Mouse (Mus musculus): ENCODE measurements around the gene Rsph9.

Rsph9 gene

DNA sequence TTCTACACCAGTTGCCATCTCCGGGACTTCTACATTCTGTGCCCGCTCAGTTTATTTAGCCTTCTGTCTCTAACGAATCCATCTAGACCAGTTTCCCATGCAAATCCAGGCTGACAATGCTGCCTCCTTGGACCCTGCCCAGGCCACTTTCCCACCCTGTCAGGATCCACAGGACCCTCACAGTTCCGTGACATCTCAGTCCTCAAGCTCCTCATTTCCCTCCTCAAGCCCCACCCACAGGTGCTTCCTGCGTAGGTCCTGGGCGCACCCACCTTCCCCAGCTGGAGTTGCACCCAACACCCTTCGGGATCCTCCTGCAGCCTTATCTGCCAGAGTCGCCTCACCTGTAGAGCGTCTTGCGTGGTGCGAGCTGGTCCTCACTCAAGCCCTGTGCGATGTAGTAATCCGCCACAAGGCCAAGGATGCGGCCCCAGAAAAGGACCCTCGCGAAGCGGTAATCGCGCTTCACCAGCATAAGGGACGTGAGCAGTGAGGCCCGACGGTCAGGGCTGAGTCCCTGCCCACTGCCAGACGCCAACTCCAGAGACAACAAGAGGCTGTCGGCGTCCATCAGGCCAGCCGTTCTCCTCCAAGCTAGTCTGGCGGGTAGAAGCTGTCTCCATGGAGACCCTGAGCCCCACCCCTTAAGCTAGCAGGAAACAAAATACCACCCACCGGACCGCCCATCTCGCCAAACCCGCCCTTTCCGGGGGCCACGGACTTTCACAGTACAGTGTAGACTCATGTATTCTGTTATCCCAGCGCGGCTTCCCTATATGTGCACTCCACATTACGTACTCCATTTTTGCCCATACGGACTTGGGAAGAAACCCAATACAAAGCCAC lies at the start of gene Rsph9:
Gene Rsph9 (minus strand): TSS at position 639 of the 846 bp plus-strand sequence.
- DNase-seq (ENCODE audit: low spot score in 2 of 2), result peak; percentile 79

DNA sequence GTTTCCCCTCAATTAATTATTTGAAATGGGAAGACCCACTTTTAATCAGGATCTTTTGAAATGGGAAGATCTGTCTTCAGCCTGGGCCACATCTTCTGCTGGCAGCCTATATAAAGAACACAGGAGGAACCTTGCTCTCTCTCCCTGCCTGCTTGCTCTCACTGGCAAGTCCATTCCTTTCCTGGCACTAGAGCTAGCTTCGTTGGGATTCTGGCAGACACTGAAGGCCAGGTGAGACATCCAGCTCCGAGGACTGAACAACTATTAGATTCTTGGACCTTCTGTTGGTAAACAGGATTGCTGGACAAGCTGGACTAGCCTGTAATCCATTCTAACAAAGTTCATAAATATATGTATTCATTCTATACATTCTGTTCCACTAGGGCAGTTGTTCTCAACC lies 44.8 kb upstream of the Rsph9 start:
- DNase-seq (ENCODE audit: low spot score in 2 of 2), result no peak

GRCm38 (mm10) chr17:46182273-46182672 lies 38.3 kb upstream of the Rsph9 start:
- no peak for DNase-seq (ENCODE audit: low spot score in 2 of 2)

- no peak for DNase-seq (ENCODE audit: low spot score in 2 of 2)
These were observed 26.5 kb upstream of the Rsph9 start for GRCm38 (mm10) chr17:46170538-46170937.

GRCm38 (mm10) chr17:46168768-46169167 lies 24.8 kb upstream of the Rsph9 start:
- DNase-seq (ENCODE audit: low spot score in 2 of 2), result no peak

- no peak for DNase-seq (ENCODE audit: low spot score in 2 of 2)
These were observed 24.3 kb upstream of the Rsph9 start for GRCm38 (mm10) chr17:46168318-46168717.

- DNase-seq (ENCODE audit: low spot score in 2 of 2), result no peak
These were observed 23.0 kb upstream of the Rsph9 start for GRCm38 (mm10) chr17:46167014-46167413.

GRCm38 (mm10) chr17:46166270-46166669 lies 22.3 kb upstream of the Rsph9 start:
- no peak for DNase-seq (ENCODE audit: low spot score in 2 of 2)

DNA sequence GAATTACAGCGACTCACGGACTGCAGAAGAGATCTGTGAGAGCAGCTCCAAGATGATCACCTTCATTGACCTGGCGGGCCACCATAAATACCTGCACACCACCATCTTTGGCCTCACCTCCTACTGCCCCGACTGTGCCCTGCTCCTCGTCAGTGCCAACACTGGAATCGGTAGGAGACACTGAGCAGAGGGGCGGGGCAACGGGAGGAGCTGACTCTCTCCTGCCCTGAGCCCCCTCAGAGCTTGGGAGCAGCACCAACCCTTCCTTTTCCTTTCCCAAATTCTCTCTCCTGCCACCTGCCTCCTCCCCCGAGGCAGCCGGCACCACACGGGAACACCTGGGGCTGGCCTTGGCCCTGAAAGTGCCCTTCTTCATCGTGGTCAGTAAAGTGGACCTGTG lies 21.4 kb upstream of the Rsph9 start:
- no peak for DNase-seq (ENCODE audit: low spot score in 2 of 2)

DNA sequence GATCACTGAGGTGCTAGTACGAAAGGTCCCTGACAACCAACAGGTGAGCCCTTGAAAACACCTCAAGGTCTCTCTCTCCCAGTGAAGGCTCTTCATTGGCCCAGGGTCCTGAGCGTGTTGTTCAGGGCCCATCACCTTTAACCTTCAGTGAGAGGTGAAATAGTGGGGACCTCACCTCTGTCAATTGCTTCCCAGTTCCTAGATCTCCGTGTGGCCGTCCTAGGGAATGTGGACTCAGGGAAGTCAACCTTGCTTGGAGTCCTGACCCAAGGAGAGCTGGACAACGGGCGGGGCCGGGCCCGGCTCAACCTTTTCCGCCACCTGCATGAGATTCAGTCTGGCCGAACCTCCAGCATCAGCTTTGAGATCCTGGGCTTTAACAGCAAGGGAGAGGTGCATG lies 20.8 kb upstream of the Rsph9 start:
- DNase-seq (ENCODE audit: low spot score in 2 of 2), result no peak

GRCm38 (mm10) chr17:46164301-46164700 lies 20.3 kb upstream of the Rsph9 start:
- no peak for DNase-seq (ENCODE audit: low spot score in 2 of 2)

- no peak for DNase-seq (ENCODE audit: low spot score in 2 of 2)
These were observed 19.0 kb upstream of the Rsph9 start for GRCm38 (mm10) chr17:46162951-46163421.

DNA sequence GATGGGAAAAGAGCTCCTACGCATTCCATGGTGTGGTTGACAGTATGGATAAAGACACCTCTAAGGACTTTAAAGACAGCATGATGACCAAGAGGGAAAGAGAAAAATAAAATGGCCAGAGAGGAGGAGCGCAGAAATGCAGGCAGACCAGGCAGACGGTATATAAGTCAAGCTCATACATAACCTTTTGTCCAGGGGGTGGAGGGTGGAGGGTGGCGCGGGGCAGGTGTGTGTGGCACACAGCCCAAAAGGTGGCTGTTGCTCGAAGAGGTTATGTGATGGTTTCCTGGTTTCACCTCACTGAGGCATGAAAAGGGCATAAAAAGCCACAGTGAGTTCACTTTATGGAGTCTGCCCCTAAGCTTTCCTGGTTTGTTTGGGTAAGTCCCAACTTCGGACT lies 18.5 kb upstream of the Rsph9 start:
- no peak for DNase-seq (ENCODE audit: low spot score in 2 of 2)

- DNase-seq (ENCODE audit: low spot score in 2 of 2), result no peak
These were observed 17.7 kb upstream of the Rsph9 start for GRCm38 (mm10) chr17:46161710-46162109.

GRCm38 (mm10) chr17:46161179-46161578 lies 17.2 kb upstream of the Rsph9 start:
- DNase-seq (ENCODE audit: low spot score in 2 of 2), result no peak

DNA sequence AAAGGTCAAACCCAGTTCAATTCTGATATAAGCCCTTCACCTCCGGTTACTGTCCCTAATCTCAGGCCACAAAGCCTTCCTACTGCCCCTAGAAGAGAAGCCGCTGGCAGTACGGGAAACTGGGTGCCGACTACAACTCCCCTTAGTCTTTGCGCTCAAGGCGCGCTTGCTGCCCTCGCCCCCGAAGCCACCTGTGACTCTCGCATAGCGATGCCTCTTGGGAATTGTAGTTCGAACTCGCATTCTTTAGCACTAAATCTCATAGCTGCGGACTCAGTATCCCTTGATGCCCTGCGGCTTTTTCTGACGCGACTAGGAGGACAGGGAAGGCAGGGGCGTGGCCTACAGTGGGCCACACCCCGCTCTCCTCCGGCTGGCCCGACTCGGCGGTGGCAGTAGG lies 16.7 kb upstream of the Rsph9 start, which contains the start of gene Gtpbp2:
Gene Gtpbp2 (plus strand): TSS at position 347 of the 400 bp plus-strand sequence.
- DNase-seq (ENCODE audit: low spot score in 2 of 2), result peak; percentile 97 to 99

DNA sequence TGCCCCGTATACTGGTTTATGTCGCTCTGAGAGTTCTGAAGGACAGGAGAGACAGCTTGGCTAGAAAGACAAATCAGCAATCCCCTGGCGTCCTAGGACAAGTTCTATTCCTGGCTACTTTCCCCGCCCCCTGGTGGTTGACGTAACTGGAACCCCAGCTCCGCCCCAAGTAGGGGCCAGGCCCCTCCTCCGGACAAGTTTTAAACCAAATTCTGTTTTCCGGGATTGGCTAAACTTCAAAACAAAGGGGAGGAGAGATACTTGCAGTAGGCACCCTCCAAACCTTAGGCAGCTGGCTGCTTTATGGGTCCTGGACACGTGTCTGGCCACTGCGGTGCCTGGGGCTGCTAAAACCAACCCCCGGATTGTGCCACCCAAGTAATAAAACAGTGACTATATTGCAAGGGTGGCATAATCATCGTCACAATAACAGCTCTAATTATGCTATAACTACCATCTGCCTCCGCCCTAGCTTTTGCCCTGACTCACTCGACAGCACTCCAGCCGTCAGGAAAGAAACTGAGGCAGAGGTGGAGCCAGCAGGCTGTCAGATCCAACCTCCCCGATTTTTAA lies 16.2 kb upstream of the Rsph9 start:
- DNase-seq (ENCODE audit: low spot score in 2 of 2), result peak; percentile 75 to 86

GRCm38 (mm10) chr17:46159236-46159635 lies 15.2 kb upstream of the Rsph9 start:
- DNase-seq (ENCODE audit: low spot score in 2 of 2), result no peak

DNA sequence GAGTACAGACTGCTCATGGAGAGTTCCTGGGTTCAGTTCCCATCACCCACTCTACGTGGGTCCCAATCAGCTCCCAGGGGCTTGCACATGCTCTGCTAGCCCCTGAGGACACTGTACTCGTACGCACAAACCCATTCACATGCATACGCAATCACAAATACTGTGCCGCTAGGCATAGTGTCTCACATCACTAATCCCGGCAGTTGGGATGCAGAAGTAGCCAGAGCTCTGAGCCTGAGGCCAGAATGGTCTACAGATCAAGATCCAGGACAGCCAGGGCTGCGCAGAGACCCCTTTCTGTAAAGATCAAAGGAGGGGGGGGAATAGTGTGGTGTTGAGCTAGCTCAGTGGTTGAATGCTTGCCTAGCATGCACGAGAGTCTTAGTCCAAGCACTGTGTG lies 13.1 kb upstream of the Rsph9 start:
- DNase-seq (ENCODE audit: low spot score in 2 of 2), result no peak

DNA sequence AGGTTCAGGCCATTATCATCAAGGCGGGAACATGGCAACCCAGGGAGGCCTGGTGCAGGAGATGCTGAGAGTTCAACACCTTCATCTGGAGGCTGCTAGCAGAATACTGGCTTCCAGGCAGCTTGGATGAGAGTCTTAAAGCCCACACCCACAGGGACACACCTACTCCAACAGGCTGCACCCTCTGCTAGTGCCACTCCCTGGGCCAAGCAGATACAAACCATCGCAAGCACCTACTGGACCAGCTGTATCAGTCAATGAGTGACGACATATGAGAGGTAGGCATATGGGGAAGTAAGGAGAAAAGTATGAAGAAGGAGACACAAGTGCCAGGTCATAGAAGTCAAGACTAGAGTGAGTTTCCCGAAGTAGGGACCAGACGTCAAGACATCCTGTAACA lies 12.7 kb upstream of the Rsph9 start:
- no peak for DNase-seq (ENCODE audit: low spot score in 2 of 2)

DNA sequence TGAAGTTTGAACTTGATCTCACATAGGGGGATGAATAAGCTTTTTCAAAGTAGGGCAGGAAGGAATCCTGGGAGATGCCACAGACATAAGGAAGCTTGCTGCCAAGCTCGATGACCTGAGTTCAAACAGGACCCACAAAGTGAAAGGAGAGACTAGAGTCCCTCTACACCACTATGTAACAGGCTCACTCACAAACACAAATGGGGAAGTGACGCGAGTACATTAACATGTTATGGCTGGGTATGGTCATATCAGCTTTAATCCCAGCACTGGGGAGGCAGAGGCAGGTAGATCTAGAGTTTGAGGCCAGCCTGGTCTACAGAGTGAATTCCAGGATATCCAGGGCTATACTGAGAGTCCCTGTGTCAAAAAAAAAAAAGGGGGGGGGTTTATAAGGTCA lies 10.3 kb upstream of the Rsph9 start:
- DNase-seq (ENCODE audit: low spot score in 2 of 2), result no peak

DNA sequence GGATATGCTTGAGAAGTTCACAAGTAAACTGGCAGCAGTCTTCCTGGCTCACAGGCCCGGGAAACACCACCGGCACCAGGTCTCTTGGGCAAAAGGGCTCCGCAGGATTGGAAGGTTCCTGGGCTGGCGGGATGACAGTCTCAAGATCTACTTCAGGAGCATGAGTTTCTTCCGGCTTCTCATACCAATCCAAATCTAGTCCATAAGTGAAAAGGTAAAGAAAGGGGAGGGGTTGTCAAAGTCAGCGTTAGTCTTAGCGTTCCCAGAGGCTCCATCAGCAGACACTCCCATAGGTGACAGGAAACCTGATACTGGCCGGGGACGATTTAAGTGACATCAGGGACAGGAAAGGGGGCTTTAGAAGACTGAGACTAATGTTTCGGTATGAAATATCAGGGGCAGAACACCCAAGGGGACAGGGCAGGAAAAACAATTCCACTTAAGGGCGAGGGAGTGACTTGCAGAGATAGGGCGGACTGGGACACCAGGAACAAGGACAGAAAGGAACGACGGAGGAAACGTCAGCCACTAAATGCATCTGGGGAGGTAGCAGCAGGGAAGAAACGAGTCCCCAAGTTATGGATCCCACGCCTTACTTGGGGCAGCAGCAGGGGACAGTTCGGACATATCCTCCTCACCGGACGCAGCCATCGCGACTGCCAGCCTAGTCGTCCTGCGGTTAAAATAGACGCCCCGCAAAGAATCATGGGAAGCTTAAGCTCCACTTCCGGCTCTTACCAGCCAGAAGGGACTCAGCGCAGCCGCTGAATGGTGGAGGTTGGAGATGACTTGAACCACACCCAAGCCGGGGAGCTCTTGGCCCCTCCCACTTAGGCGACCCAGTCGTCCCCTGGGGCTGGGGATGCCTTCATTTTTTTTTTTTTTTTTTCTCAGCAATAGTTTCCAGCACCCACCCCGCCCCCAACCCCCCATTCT lies 9.1 kb upstream of the Rsph9 start, which contains the start of gene Mad2l1bp:
Gene Mad2l1bp (minus strand): TSS at position 707 of the 936 bp plus-strand sequence.
- DNase-seq (ENCODE audit: low spot score in 2 of 2), result peak; percentile 79 to 91
